Mouse (Mus musculus) inflammation-experienced regulatory T-cells, adult 6 months (primary cell): ENCODE data around the gene Tnip1. TPM values are rescaled to one million over a fixed set of nuclear protein-coding genes. Genes with fewer than 3 reads are reported as not detected.
"Not testable (repeated sequence)": the region's sequence is repeated elsewhere in the genome, so short reads cannot be mapped to it uniquely, and the experiment has no call there.

Source experiments
- ATAC-seq: one replicate; pipeline ENCODE4 v1.8.0; 2017
- polyA plus RNA-seq, 3 experiments: library from polyadenylated mRNA; unstranded; fragments of 100-300 nt; shearing (Covaris generic); gene quantifications; one replicate each; pipeline ENCODE4 v1.2.1; 2017

Tnip1 gene
- polyA plus RNA-seq, 3 experiments from 2014 or later = 64.4 to 113 (median 110) TPM

- ATAC-seq = no peak
These were observed 53.4 kb downstream of the Tnip1 start for GRCm38 (mm10) chr11:54909273-54909672.

GRCm38 (mm10) chr11:54907259-54907658 lies 55.5 kb downstream of the Tnip1 start:
- no peak for ATAC-seq

- no peak for ATAC-seq
These were observed 56.3 kb downstream of the Tnip1 start for GRCm38 (mm10) chr11:54906466-54906865.

- ATAC-seq = no peak
These were observed 56.8 kb downstream of the Tnip1 start for GRCm38 (mm10) chr11:54905931-54906330.

GRCm38 (mm10) chr11:54905086-54905485 lies 57.6 kb downstream of the Tnip1 start:
- ATAC-seq = no peak

- ATAC-seq = peak; percentile 52
These were observed 58.6 kb downstream of the Tnip1 start for GRCm38 (mm10) chr11:54903940-54904706.

GRCm38 (mm10) chr11:54903339-54903738 lies 59.4 kb downstream of the Tnip1 start:
- ATAC-seq = no peak

- ATAC-seq = no peak
These were observed 60.1 kb downstream of the Tnip1 start, which contains the start of gene Gpx3 for GRCm38 (mm10) chr11:54902333-54903323. TSS of gene Gpx3 (plus strand) at chr11:54902453.

- ATAC-seq = no peak
These were observed 63.1 kb downstream of the Tnip1 start for GRCm38 (mm10) chr11:54899657-54900056.

GRCm38 (mm10) chr11:54897470-54897869 lies 65.2 kb downstream of the Tnip1 start:
- no peak for ATAC-seq

- not testable (repeated sequence) for ATAC-seq
These were observed 66.1 kb downstream of the Tnip1 start for GRCm38 (mm10) chr11:54896646-54897045.

- no peak for ATAC-seq
These were observed 68.1 kb downstream of the Tnip1 start for GRCm38 (mm10) chr11:54894589-54894988.

GRCm38 (mm10) chr11:54892091-54892490 lies 70.6 kb downstream of the Tnip1 start:
- no peak for ATAC-seq

- ATAC-seq = no peak
These were observed 71.4 kb downstream of the Tnip1 start for GRCm38 (mm10) chr11:54891341-54891740.

GRCm38 (mm10) chr11:54887927-54888326 lies 74.8 kb downstream of the Tnip1 start:
- no peak for ATAC-seq

- no peak for ATAC-seq
These were observed 77.3 kb downstream of the Tnip1 start for GRCm38 (mm10) chr11:54885406-54885805.

- no peak for ATAC-seq
These were observed 77.8 kb downstream of the Tnip1 start for GRCm38 (mm10) chr11:54884937-54885336.

GRCm38 (mm10) chr11:54884197-54884828 lies 78.4 kb downstream of the Tnip1 start:
- ATAC-seq = peak; percentile 54

GRCm38 (mm10) chr11:54882671-54883070 lies 80.0 kb downstream of the Tnip1 start:
- no peak for ATAC-seq

GRCm38 (mm10) chr11:54881051-54881474 lies 81.7 kb downstream of the Tnip1 start:
- ATAC-seq = no peak

GRCm38 (mm10) chr11:54879922-54880321 lies 82.8 kb downstream of the Tnip1 start:
- ATAC-seq = no peak

- ATAC-seq = peak; percentile 83
These were observed 83.3 kb downstream of the Tnip1 start for GRCm38 (mm10) chr11:54879434-54879833.

- no peak for ATAC-seq
These were observed 83.8 kb downstream of the Tnip1 start for GRCm38 (mm10) chr11:54878893-54879292.
